Mouse (Mus musculus): ENCODE data around the gene Vmn1r192. TPM values are rescaled to one million over a fixed set of nuclear protein-coding genes. Genes with fewer than 3 reads are reported as not detected.

The Vmn1r192 gene
- polyA plus RNA-seq (2012; ENCODE audit: low replicate concordance): not detected in 2 replicates

GRCm38 (mm10) chr13:22191041-22191440 lies at the start of gene Vmn1r192:
Vmn1r192 (minus strand) TSS chr13:22191141.

GRCm38 (mm10) chr13:22223060-22223459 lies 32.1 kb upstream of the Vmn1r192 start, which contains the start of gene Vmn1r193:
Vmn1r193 (minus strand) TSS chr13:22223160.

GRCm38 (mm10) chr13:22183869-22184268 lies 7.1 kb downstream of the Vmn1r192 start, which contains the start of gene Vmn1r191:
Vmn1r191 (minus strand) TSS chr13:22183969.

Other genes starting within 250 kb of the Vmn1r192 start
- gene Zfp184, start 246.0 kb downstream of the Vmn1r192 start, polyA plus RNA-seq (2012; ENCODE audit: low replicate concordance): 0.08 and 0.25 TPM in 2 replicates
- not detected in 2 replicates for gene Pom121l2, start 209.9 kb downstream of the Vmn1r192 start, polyA plus RNA-seq (2012; ENCODE audit: low replicate concordance)
- gene Prss16, start 181.4 kb downstream of the Vmn1r192 start, polyA plus RNA-seq (2012; ENCODE audit: low replicate concordance): 0.55 and 1.3 TPM in 2 replicates
- gene Hist1h2ah, start 155.6 kb downstream of the Vmn1r192 start, polyA plus RNA-seq (2012; ENCODE audit: low replicate concordance): 0.54 and 2.4 TPM in 2 replicates
- 2.3 and 6.0 TPM in 2 replicates for gene Hist1h2bk, start 155.3 kb downstream of the Vmn1r192 start, polyA plus RNA-seq (2012; ENCODE audit: low replicate concordance)
- gene Hist1h4i, start 149.8 kb downstream of the Vmn1r192 start, polyA plus RNA-seq (2012; ENCODE audit: low replicate concordance): 17.4 and 21.6 TPM in 2 replicates
- gene Hist1h2ag, start 148.2 kb downstream of the Vmn1r192 start, polyA plus RNA-seq (2012; ENCODE audit: low replicate concordance): 5.8 and 8.8 TPM in 2 replicates
- 4.1 and 4.8 TPM in 2 replicates for gene Hist1h2bj, start 147.9 kb downstream of the Vmn1r192 start, polyA plus RNA-seq (2012; ENCODE audit: low replicate concordance)
- not detected in 2 replicates for gene Vmn1r188, start 106.7 kb downstream of the Vmn1r192 start, polyA plus RNA-seq (2012; ENCODE audit: low replicate concordance)
- gene Vmn1r189, start 85.3 kb downstream of the Vmn1r192 start, polyA plus RNA-seq (2012; ENCODE audit: low replicate concordance): not detected in 2 replicates
- gene Vmn1r191, start 7.2 kb downstream of the Vmn1r192 start, polyA plus RNA-seq (2012; ENCODE audit: low replicate concordance): not detected in 2 replicates
- gene Vmn1r193, start 32.0 kb upstream of the Vmn1r192 start, polyA plus RNA-seq (2012; ENCODE audit: low replicate concordance): not detected in 2 replicates
- gene Vmn1r194, start 53.1 kb upstream of the Vmn1r192 start, polyA plus RNA-seq (2012; ENCODE audit: low replicate concordance): not detected in 2 replicates
- not detected in 2 replicates for gene Vmn1r195, start 79.4 kb upstream of the Vmn1r192 start, polyA plus RNA-seq (2012; ENCODE audit: low replicate concordance)
- gene Vmn1r196, start 98.8 kb upstream of the Vmn1r192 start, polyA plus RNA-seq (2012; ENCODE audit: low replicate concordance): not detected in 2 replicates
- gene Vmn1r197, start 133.4 kb upstream of the Vmn1r192 start, polyA plus RNA-seq (2012; ENCODE audit: low replicate concordance): not detected in 2 replicates
- not detected in 2 replicates for gene Vmn1r198, start 159.2 kb upstream of the Vmn1r192 start, polyA plus RNA-seq (2012; ENCODE audit: low replicate concordance)
- not detected in 2 replicates for gene Vmn1r199, start 188.7 kb upstream of the Vmn1r192 start, polyA plus RNA-seq (2012; ENCODE audit: low replicate concordance)
- gene Vmn1r200, start 199.2 kb upstream of the Vmn1r192 start, polyA plus RNA-seq (2012; ENCODE audit: low replicate concordance): not detected in 2 replicates